9 mouse cellular contexts compared by ENCODE assay signal in the genomic region with DNA sequence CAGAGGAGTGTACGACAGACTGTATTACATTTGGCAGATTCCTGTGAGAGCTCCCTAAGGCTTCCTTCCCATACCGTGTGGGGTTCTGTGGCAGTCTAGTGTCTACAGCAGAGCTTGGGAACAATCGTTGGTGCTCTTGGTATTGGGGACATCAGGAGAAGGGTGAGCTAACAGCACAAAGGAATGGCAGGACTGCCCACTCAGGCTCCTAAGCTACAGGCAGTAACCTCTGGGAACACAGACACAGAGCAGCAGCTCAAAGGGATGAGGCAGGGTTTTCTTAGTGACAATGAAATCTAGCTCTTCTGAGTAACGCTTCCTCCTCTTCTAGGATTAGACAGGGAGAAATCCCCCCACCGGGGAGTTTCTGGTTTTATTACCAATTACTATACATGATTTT. TPM values are rescaled to one million over a fixed set of nuclear protein-coding genes. Genes with fewer than 3 reads are reported as not detected.
DNase-seq lines count a peak whose midpoint lies in the region; ATAC-seq and TF ChIP-seq lines count a peak whose summit lies in the region.
"Had no signal": no experiment of that assay in that cellular context is flagged by ENCODE, and none has a peak within 500 bp of the region (broad histone marks: within the 10 kb centered on the region; RNA-seq: fewer than 3 reads in every experiment).

No protein-coding gene starts in this region.

- H3K27me3 ChIP-seq in heart, embryonic 13.5 days (replicated peaks): no peaks in the 10 kb centered on the region
- no peaks in the 10 kb centered on the region for H3K27me3 ChIP-seq in forebrain, postnatal 0 days (ENCODE audit: insufficient read depth, low read length)
- no peaks in the 10 kb centered on the region for H3K27me3 ChIP-seq in midbrain, embryonic 14.5 days (ENCODE audit: control insufficient read depth, insufficient read depth, low read length)

- H3K36me3 ChIP-seq in heart, embryonic 13.5 days: peaks cover 1% of the 10 kb centered on the region; the same call in 1 of the 2 replicates
- no peaks in the 10 kb centered on the region for H3K36me3 ChIP-seq in forebrain, postnatal 0 days (ENCODE audit: insufficient read depth)
- 0 out of 2 replicates have a peak, but pooled peaks cover 10% of the 10 kb centered on the region for H3K36me3 ChIP-seq in midbrain, embryonic 14.5 days (ENCODE audit: control insufficient read depth, insufficient read depth, low read length)

- H3K4me1 ChIP-seq in heart, embryonic 13.5 days: peaks cover 24% of the 10 kb centered on the region
- peaks cover 32% of the 10 kb centered on the region for H3K4me1 ChIP-seq in forebrain, postnatal 0 days (ENCODE audit: insufficient read depth)
- peaks cover 39% of the 10 kb centered on the region for H3K4me1 ChIP-seq in midbrain, embryonic 14.5 days (ENCODE audit: control insufficient read depth, insufficient read depth, low read length)

- H3K4me2 ChIP-seq in heart, embryonic 13.5 days: peak overlapping the region; percentile 63
- H3K4me2 ChIP-seq in forebrain, postnatal 0 days (ENCODE audit: low read depth): peak overlapping the region; percentile 62
- H3K4me2 ChIP-seq in midbrain, embryonic 14.5 days (ENCODE audit: low read length): peak overlapping the region; percentile 70

- DNase-seq in heart, adult 9 months (ENCODE audit: low spot score in 2 of 2): no peak
- DNase-seq in cerebellum, adult 18-20 months: peak; percentile 50 to 55
- DNase-seq in forebrain, postnatal 0 days: peak; percentile 69
- peak; percentile 65 for DNase-seq in midbrain, embryonic 14.5 days
- no peak for DNase-seq in adipocyte (ENCODE audit: low spot score)
- no peak for DNase-seq in gastrocnemius, adult 8-10 months (ENCODE audit: low spot score in 2 of 2)
- DNase-seq in urinary bladder, postnatal 25 days (ENCODE audit: low spot score): no peak

- H3K9ac ChIP-seq in heart, embryonic 13.5 days: no peak overlapping the region
- peak overlapping the region; percentile 75 for H3K9ac ChIP-seq in forebrain, postnatal 0 days
- peak overlapping the region; percentile 77 for H3K9ac ChIP-seq in midbrain, embryonic 14.5 days (replicated peaks; ENCODE audit: low read length)

- no peak for ATAC-seq in heart, embryonic 13.5 days (ENCODE audit: extremely low read depth, insufficient number of reproducible peaks, low FRiP score, low TSS enrichment)
- peak; percentile 11; the same call in 1 of the 2 replicates for ATAC-seq in forebrain, postnatal 0 days
- peak; percentile 28; the same call in 1 of the 2 replicates for ATAC-seq in midbrain, embryonic 14.5 days (ENCODE audit: low FRiP score, low TSS enrichment)

- peak overlapping the region; percentile 35 for H3K4me3 ChIP-seq in heart, embryonic 13.5 days
- peak overlapping the region; percentile 78 for H3K4me3 ChIP-seq in forebrain, postnatal 0 days (ENCODE audit: low read depth, low read length)
- peak overlapping the region; percentile 59 for H3K4me3 ChIP-seq in midbrain, embryonic 14.5 days (replicated peaks; ENCODE audit: low read depth, low read length)

- no peak overlapping the region for H3K27ac ChIP-seq in heart, embryonic 13.5 days (replicated peaks)
- peak overlapping the region; percentile 89 for H3K27ac ChIP-seq in forebrain, postnatal 0 days (ENCODE audit: low read depth, low read length)
- H3K27ac ChIP-seq in midbrain, embryonic 14.5 days (replicated peaks; ENCODE audit: low read depth, low read length): peak overlapping the region; percentile 92
- H3K27ac ChIP-seq: macrophage had no signal

- H3K9me3 ChIP-seq in heart, embryonic 13.5 days: no peaks in the 10 kb centered on the region
- no peaks in the 10 kb centered on the region for H3K9me3 ChIP-seq in forebrain, postnatal 0 days (ENCODE audit: low read length)
- H3K9me3 ChIP-seq in midbrain, embryonic 14.5 days (ENCODE audit: control insufficient read depth, low read length): no peaks in the 10 kb centered on the region

- no peak for TF ChIP-seq CTCF in forebrain, postnatal 0 days (IDR thresholded peaks at IDR 0.05; ENCODE audit: low read depth)

- WGBS in heart, embryonic 13.5 days: 41% methylated on average over 5 of the region's 5 CpGs
- WGBS in forebrain, postnatal 0 days: 3% methylated on average over 5 of the region's 5 CpGs
- WGBS in midbrain, embryonic 14.5 days: 5% methylated on average over 5 of the region's 5 CpGs

RNA-seq across cellular contexts. Expression of gene Gpr19, which starts 11.4 kb away (rescaled TPM):
- 8.5 and 8.6 TPM in 2 replicates for polyA plus RNA-seq in heart, embryonic 13.5 days (2015; fragmentation: Nextera tagmentation; extraction: Ambion mirVana)
- 33.2 and 34.5 TPM in 2 replicates for total RNA-seq in forebrain, postnatal 0 days (2014; rRNA removed)
- polyA plus RNA-seq in forebrain, postnatal 0 days (2015; fragmentation: Nextera tagmentation; extraction: Ambion mirVana): 38.6 and 42.7 TPM in 2 replicates
- polyA plus RNA-seq in midbrain, embryonic 14.5 days (2014; fragmentation: Nextera tagmentation; extraction: Ambion mirVana): 43.0 and 46.7 TPM in 2 replicates
- total RNA-seq in gastrocnemius, adult 8-10 months (2022): 1 to 10 TPM; 3.6 to 5.4 (median 4.7) TPM

RNA-seq across cellular contexts. Expression of gene Cdkn1b, which starts 33.2 kb away (rescaled TPM):
- 14.4 and 17.4 TPM in 2 replicates for polyA plus RNA-seq in heart, embryonic 13.5 days (2015; fragmentation: Nextera tagmentation; extraction: Ambion mirVana)
- 89.0 and 102 TPM in 2 replicates for total RNA-seq in forebrain, postnatal 0 days (2014; rRNA removed)
- polyA plus RNA-seq in forebrain, postnatal 0 days (2015; fragmentation: Nextera tagmentation; extraction: Ambion mirVana): 36.0 and 44.0 TPM in 2 replicates
- 29.9 TPM in 2 replicates for polyA plus RNA-seq in midbrain, embryonic 14.5 days (2014; fragmentation: Nextera tagmentation; extraction: Ambion mirVana)
- total RNA-seq in gastrocnemius, adult 8-10 months (2022): 10 to 100 TPM; 30.9 to 37.5 (median 33.1) TPM

RNA-seq across cellular contexts. Expression of gene Crebl2, which starts 57.1 kb away (rescaled TPM):
- 1.6 and 1.8 TPM in 2 replicates for polyA plus RNA-seq in heart, embryonic 13.5 days (2015; fragmentation: Nextera tagmentation; extraction: Ambion mirVana)
- total RNA-seq in forebrain, postnatal 0 days (2014; rRNA removed): 5.2 and 7.9 TPM in 2 replicates
- polyA plus RNA-seq in forebrain, postnatal 0 days (2015; fragmentation: Nextera tagmentation; extraction: Ambion mirVana): 1.6 and 2.6 TPM in 2 replicates
- polyA plus RNA-seq in midbrain, embryonic 14.5 days (2014; fragmentation: Nextera tagmentation; extraction: Ambion mirVana): 3.9 and 4.3 TPM in 2 replicates
- total RNA-seq in gastrocnemius, adult 8-10 months (2022): 10 to 100 TPM; 11.1 to 14.2 (median 12.4) TPM

Comparison
In these comparisons a context has a peak if more than half of its experiments do, and no peak if none do; other contexts are left out.
1. DNase-seq: peak in cerebellum, adult 18-20 months (2 of 2), forebrain, postnatal 0 days (single experiment) and midbrain, embryonic 14.5 days (single experiment); none in heart, adult 9 months (0 of 2), adipocyte (single experiment), gastrocnemius, adult 8-10 months (0 of 2) and urinary bladder, postnatal 25 days (single experiment).
2. Peak in every context shown above with its lines, with median percentiles within 50 percentile points of each other: H3K4me2 ChIP-seq and H3K4me3 ChIP-seq.